Mouse (Mus musculus): ENCODE measurements around the gene Gm10190. TPM values are rescaled to one million over a fixed set of nuclear protein-coding genes. Genes with fewer than 3 reads are reported as not detected.

Gm10190 gene
- polyA plus RNA-seq, 3 experiments from 2014 or later = not detected

Other genes starting within 250 kb of the Gm10190 start
- 10 to 100 TPM; 36.2 to 50.6 (median 42.1) TPM for gene Galm, start 246.1 kb downstream of the Gm10190 start, polyA plus RNA-seq (2017; shearing (Covaris generic))
- 100 to 1,000 TPM; 539 to 598 (median 556) TPM for gene Srsf7, start 166.2 kb downstream of the Gm10190 start, polyA plus RNA-seq (2017; shearing (Covaris generic))
- not detected for gene Ttc39d, start 166.1 kb downstream of the Gm10190 start, polyA plus RNA-seq (2017; shearing (Covaris generic))
- 10 to 100 TPM; 12.7 to 17.5 (median 12.8) TPM for gene Gemin6, start 149.1 kb downstream of the Gm10190 start, polyA plus RNA-seq (2017; shearing (Covaris generic))
- gene Morn2, start 83.3 kb downstream of the Gm10190 start, polyA plus RNA-seq (2017; shearing (Covaris generic)) = 1 to 10 TPM; 1.1 to 3.8 (median 2.1) TPM
- gene Dhx57, start 83.1 kb downstream of the Gm10190 start, polyA plus RNA-seq (2017; shearing (Covaris generic)) = 10 to 100 TPM in 1 of 3 experiments, 1 to 10 TPM in 2; 7.1 to 10.5 (median 7.7) TPM
- under 1 TPM in 1 of 3 experiments, not detected in 2; 0.95 TPM for gene Arhgef33, start 66.1 kb downstream of the Gm10190 start, polyA plus RNA-seq (2017; shearing (Covaris generic))
- 1 to 10 TPM; 4.4 to 5.7 (median 5.6) TPM for gene Sos1, start 106.9 kb upstream of the Gm10190 start, polyA plus RNA-seq (2017; shearing (Covaris generic))
- gene Cdkl4, start 204.3 kb upstream of the Gm10190 start, polyA plus RNA-seq (2017; shearing (Covaris generic)) = 1 to 10 TPM in 1 of 3 experiments, under 1 TPM in 2; 0.79 to 1.3 (median 0.94) TPM